Mouse (Mus musculus): ENCODE results near the gene Zdhhc17. TPM values are rescaled to one million over a fixed set of nuclear protein-coding genes. Genes with fewer than 3 reads are reported as not detected.

The Zdhhc17 gene
- polyA plus RNA-seq, 1 experiment from 2014 or later, result 25.0 TPM

GRCm38 (mm10) chr10:110994761-110995160 lies 15.2 kb downstream of the Zdhhc17 start:
- Histone ChIP-seq H3K36me3 (ENCODE audit: control insufficient read depth, insufficient read depth, low read length) (no peaks in the 10 kb centered on the region), H3K4me3 (ENCODE audit: low read depth, low read length) (no peak overlapping the region), H3K27ac (ENCODE audit: low read depth) (no peak overlapping the region), H3K4me2 (ENCODE audit: low read length) (no peak overlapping the region), H3K9me3 (ENCODE audit: control insufficient read depth, low read length) (no peaks in the 10 kb centered on the region), H3K4me1 (replicated peaks; ENCODE audit: control insufficient read depth, insufficient read depth, low read length) (peaks cover 15% of the 10 kb centered on the region), H3K27me3 (replicated peaks; ENCODE audit: control insufficient read depth, insufficient read depth, low read length) (no peaks in the 10 kb centered on the region), H3K9ac (ENCODE audit: low read length) (no peak overlapping the region)
- DNase-seq (ENCODE audit: low spot score), result no peak
- ATAC-seq (replicated peaks; ENCODE audit: low FRiP score, low TSS enrichment, low read depth), result no peak
- WGBS, result 50% methylated on average over 5 of the region's 5 CpGs

GRCm38 (mm10) chr10:110993249-110993648 lies 16.7 kb downstream of the Zdhhc17 start:
- Histone ChIP-seq H3K27ac (ENCODE audit: low read depth) (no peak overlapping the region), H3K27me3 (replicated peaks; ENCODE audit: control insufficient read depth, insufficient read depth, low read length) (no peaks in the 10 kb centered on the region), H3K4me1 (replicated peaks; ENCODE audit: control insufficient read depth, insufficient read depth, low read length) (peaks cover 15% of the 10 kb centered on the region), H3K36me3 (ENCODE audit: control insufficient read depth, insufficient read depth, low read length) (no peaks in the 10 kb centered on the region), H3K9ac (ENCODE audit: low read length) (no peak overlapping the region), H3K4me3 (ENCODE audit: low read depth, low read length) (no peak overlapping the region), H3K9me3 (ENCODE audit: control insufficient read depth, low read length) (no peaks in the 10 kb centered on the region), H3K4me2 (ENCODE audit: low read length) (no peak overlapping the region)
- ATAC-seq (replicated peaks; ENCODE audit: low FRiP score, low TSS enrichment, low read depth) (no peak), DNase-seq (ENCODE audit: low spot score) (peak; percentile 29)
- WGBS, result 60% methylated on average over 5 of the region's 5 CpGs

- peak; percentile 60; the same call in 1 of the 2 replicates for ATAC-seq (replicated peaks; ENCODE audit: low FRiP score, low TSS enrichment, low read depth)
- H3K36me3 ChIP-seq (ENCODE audit: control insufficient read depth, insufficient read depth, low read length), result no peaks in the 10 kb centered on the region
- no peak overlapping the region for H3K4me3 ChIP-seq (ENCODE audit: low read depth, low read length)
- no peaks in the 10 kb centered on the region for H3K27me3 ChIP-seq (replicated peaks; ENCODE audit: control insufficient read depth, insufficient read depth, low read length)
- H3K4me1 ChIP-seq (replicated peaks; ENCODE audit: control insufficient read depth, insufficient read depth, low read length), result peaks cover 15% of the 10 kb centered on the region
- H3K9me3 ChIP-seq (ENCODE audit: control insufficient read depth, low read length), result no peaks in the 10 kb centered on the region
- H3K27ac ChIP-seq (ENCODE audit: low read depth), result no peak overlapping the region
- no peak overlapping the region for H3K4me2 ChIP-seq (ENCODE audit: low read length)
- no peak overlapping the region for H3K9ac ChIP-seq (ENCODE audit: low read length)
- WGBS, result 44% methylated on average over 9 of the region's 9 CpGs
- no peak for DNase-seq (ENCODE audit: low spot score)
Observed at GRCm38 (mm10) chr10:110992047-110992431, 17.9 kb downstream of the Zdhhc17 start.

DNA sequence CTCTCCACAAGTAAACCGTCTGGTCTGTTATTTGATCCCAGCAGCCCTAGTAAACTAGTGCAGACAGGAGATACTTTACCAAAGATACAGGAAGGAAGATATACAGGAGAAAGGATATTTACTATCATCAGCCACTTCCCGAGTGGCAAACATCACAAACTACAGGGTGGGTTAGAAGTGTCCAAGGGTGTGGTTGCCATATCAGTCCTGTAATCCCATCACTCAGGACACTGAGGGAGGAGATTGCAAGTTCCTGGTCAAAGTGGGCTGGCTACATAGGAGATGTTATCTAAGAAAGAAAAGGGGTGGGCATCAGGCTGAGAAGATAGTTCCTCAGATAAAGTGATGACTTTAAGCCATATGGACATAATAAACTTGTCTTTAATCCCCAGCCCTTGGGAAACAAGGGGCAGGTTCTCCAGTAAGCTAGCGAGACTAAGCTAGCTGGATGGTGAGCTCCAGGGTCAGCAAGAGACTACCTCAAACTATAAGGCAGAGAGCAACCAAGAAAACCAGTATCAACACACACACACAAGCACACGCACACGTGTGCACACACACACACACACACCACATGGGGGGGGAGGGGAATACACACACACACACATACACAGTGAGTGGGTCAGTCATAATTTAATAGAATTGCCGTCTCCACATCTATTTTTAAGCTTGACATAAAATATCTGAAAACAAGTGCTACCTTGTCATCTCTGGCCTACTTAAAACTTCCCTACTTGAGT lies 18.5 kb downstream of the Zdhhc17 start:
- whole genome bisulfite sequencing, result 68% methylated on average over 6 of the region's 6 CpGs
- H3K4me1 ChIP-seq (replicated peaks; ENCODE audit: control insufficient read depth, insufficient read depth, low read length), result peaks cover 15% of the 10 kb centered on the region
- H3K9ac ChIP-seq (ENCODE audit: low read length), result no peak overlapping the region
- no peaks in the 10 kb centered on the region for H3K27me3 ChIP-seq (replicated peaks; ENCODE audit: control insufficient read depth, insufficient read depth, low read length)
- no peaks in the 10 kb centered on the region for H3K36me3 ChIP-seq (ENCODE audit: control insufficient read depth, insufficient read depth, low read length)
- no peak overlapping the region for H3K4me3 ChIP-seq (ENCODE audit: low read depth, low read length)
- H3K9me3 ChIP-seq (ENCODE audit: control insufficient read depth, low read length), result no peaks in the 10 kb centered on the region
- DNase-seq (ENCODE audit: low spot score), result no peak
- ATAC-seq (replicated peaks; ENCODE audit: low FRiP score, low TSS enrichment, low read depth), result no peak
- H3K27ac ChIP-seq (ENCODE audit: low read depth), result no peak overlapping the region
- no peak overlapping the region for H3K4me2 ChIP-seq (ENCODE audit: low read length)

DNA sequence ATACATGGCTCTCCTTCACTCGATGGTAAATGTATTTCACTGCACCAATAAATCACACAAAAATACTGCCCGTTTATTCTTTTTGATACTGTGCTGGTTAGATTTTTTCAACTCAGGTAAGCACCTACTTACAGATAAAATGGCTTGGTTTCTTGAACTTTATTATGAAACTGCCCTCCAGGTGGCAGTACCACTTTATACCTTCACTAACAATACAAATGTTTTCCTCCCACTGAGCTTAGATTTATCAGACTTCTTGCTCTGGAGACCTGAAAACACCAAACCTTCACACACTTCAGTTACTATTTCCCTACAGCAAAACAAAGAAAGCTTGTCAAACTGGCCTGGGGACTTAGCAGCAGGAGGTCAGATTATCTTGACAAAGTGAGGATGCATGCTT lies 20.2 kb downstream of the Zdhhc17 start:
- H3K4me1 ChIP-seq (replicated peaks; ENCODE audit: control insufficient read depth, insufficient read depth, low read length), result peaks cover 12% of the 10 kb centered on the region
- DNase-seq (ENCODE audit: low spot score) (no peak), ATAC-seq (replicated peaks; ENCODE audit: low FRiP score, low TSS enrichment, low read depth) (no peak)
- no peaks in the 10 kb centered on the region for H3K9me3 ChIP-seq (ENCODE audit: control insufficient read depth, low read length)
- WGBS, result 58% methylated on average over 2 of the region's 2 CpGs
- H3K4me3 ChIP-seq (ENCODE audit: low read depth, low read length), result no peak overlapping the region
- H3K9ac ChIP-seq (ENCODE audit: low read length), result no peak overlapping the region
- no peak overlapping the region for H3K4me2 ChIP-seq (ENCODE audit: low read length)
- H3K27ac ChIP-seq (ENCODE audit: low read depth), result no peak overlapping the region
- H3K36me3 ChIP-seq (ENCODE audit: control insufficient read depth, insufficient read depth, low read length), result no peaks in the 10 kb centered on the region
- H3K27me3 ChIP-seq (replicated peaks; ENCODE audit: control insufficient read depth, insufficient read depth, low read length), result no peaks in the 10 kb centered on the region

- ATAC-seq (replicated peaks; ENCODE audit: low FRiP score, low TSS enrichment, low read depth), result no peak
Observed at GRCm38 (mm10) chr10:110986682-110987081, 23.3 kb downstream of the Zdhhc17 start.

DNA sequence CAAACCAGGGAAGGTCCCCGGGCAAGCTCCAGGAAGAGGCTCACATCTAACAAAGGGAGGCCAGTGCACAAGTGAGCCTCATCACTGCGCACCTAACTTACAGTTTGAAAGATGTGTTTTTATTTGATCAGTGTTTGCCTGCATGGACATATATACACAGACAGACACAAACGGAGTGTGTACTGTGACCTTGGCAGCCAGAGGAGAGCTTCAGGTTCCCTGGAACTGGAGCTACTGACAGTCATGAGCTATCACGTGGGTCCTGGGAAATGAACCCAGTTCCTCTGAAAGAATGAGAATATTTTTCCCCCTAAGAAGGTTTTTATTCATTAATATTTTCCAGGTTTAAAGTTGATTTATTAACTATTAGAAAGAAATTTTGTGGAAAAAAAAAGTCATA lies 27.2 kb downstream of the Zdhhc17 start:
- H3K4me2 ChIP-seq (ENCODE audit: low read length), result no peak overlapping the region
- H3K4me1 ChIP-seq (replicated peaks; ENCODE audit: control insufficient read depth, insufficient read depth, low read length), result no peaks in the 10 kb centered on the region
- DNase-seq (ENCODE audit: low spot score) (no peak), ATAC-seq (replicated peaks; ENCODE audit: low FRiP score, low TSS enrichment, low read depth) (no peak)
- H3K27me3 ChIP-seq (replicated peaks; ENCODE audit: control insufficient read depth, insufficient read depth, low read length), result no peaks in the 10 kb centered on the region
- H3K27ac ChIP-seq (ENCODE audit: low read depth), result no peak overlapping the region
- no peaks in the 10 kb centered on the region for H3K9me3 ChIP-seq (ENCODE audit: control insufficient read depth, low read length)
- peaks cover 32% of the 10 kb centered on the region for H3K36me3 ChIP-seq (ENCODE audit: control insufficient read depth, insufficient read depth, low read length)
- H3K4me3 ChIP-seq (ENCODE audit: low read depth, low read length), result no peak overlapping the region
- 73% methylated on average over 4 of the region's 4 CpGs for WGBS
- no peak overlapping the region for H3K9ac ChIP-seq (ENCODE audit: low read length)

More at GRCm38 (mm10) chr10:110986682-110987081, 23.3 kb downstream of the Zdhhc17 start:
- H3K27ac ChIP-seq (ENCODE audit: low read depth), result no peak overlapping the region
- no peaks in the 10 kb centered on the region for H3K27me3 ChIP-seq (replicated peaks; ENCODE audit: control insufficient read depth, insufficient read depth, low read length)
- no peak overlapping the region for H3K4me3 ChIP-seq (ENCODE audit: low read depth, low read length)
- no peak overlapping the region for H3K4me2 ChIP-seq (ENCODE audit: low read length)
- no peak overlapping the region for H3K9ac ChIP-seq (ENCODE audit: low read length)
- H3K4me1 ChIP-seq (replicated peaks; ENCODE audit: control insufficient read depth, insufficient read depth, low read length), result peaks cover 3% of the 10 kb centered on the region; the same call in 1 of the 2 replicates
- no peaks in the 10 kb centered on the region for H3K9me3 ChIP-seq (ENCODE audit: control insufficient read depth, low read length)
- peaks cover 3% of the 10 kb centered on the region for H3K36me3 ChIP-seq (ENCODE audit: control insufficient read depth, insufficient read depth, low read length)
- WGBS, result 92% methylated on average over 17 of the region's 17 CpGs
- DNase-seq (ENCODE audit: low spot score), result no peak

GRCm38 (mm10) chr10:110980441-110980840 lies 29.5 kb downstream of the Zdhhc17 start:
- H3K9ac ChIP-seq (ENCODE audit: low read length), result no peak overlapping the region
- no peaks in the 10 kb centered on the region for H3K4me1 ChIP-seq (replicated peaks; ENCODE audit: control insufficient read depth, insufficient read depth, low read length)
- H3K36me3 ChIP-seq (ENCODE audit: control insufficient read depth, insufficient read depth, low read length), result peaks cover 36% of the 10 kb centered on the region
- no peak overlapping the region for H3K27ac ChIP-seq (ENCODE audit: low read depth)
- H3K9me3 ChIP-seq (ENCODE audit: control insufficient read depth, low read length), result no peaks in the 10 kb centered on the region
- H3K4me3 ChIP-seq (ENCODE audit: low read depth, low read length), result no peak overlapping the region
- 89% methylated on average over 6 of the region's 6 CpGs for WGBS
- H3K27me3 ChIP-seq (replicated peaks; ENCODE audit: control insufficient read depth, insufficient read depth, low read length), result no peaks in the 10 kb centered on the region
- H3K4me2 ChIP-seq (ENCODE audit: low read length), result no peak overlapping the region
- ATAC-seq (replicated peaks; ENCODE audit: low FRiP score, low TSS enrichment, low read depth) (no peak), DNase-seq (ENCODE audit: low spot score) (no peak)

GRCm38 (mm10) chr10:110979431-110979830 lies 30.5 kb downstream of the Zdhhc17 start:
- 92% methylated on average over 2 of the region's 2 CpGs for WGBS
- H3K36me3 ChIP-seq (ENCODE audit: control insufficient read depth, insufficient read depth, low read length), result peaks cover 42% of the 10 kb centered on the region
- ATAC-seq (replicated peaks; ENCODE audit: low FRiP score, low TSS enrichment, low read depth) (no peak), DNase-seq (ENCODE audit: low spot score) (no peak)
- no peak overlapping the region for H3K4me2 ChIP-seq (ENCODE audit: low read length)
- H3K9me3 ChIP-seq (ENCODE audit: control insufficient read depth, low read length), result no peaks in the 10 kb centered on the region
- H3K4me1 ChIP-seq (replicated peaks; ENCODE audit: control insufficient read depth, insufficient read depth, low read length), result no peaks in the 10 kb centered on the region
- no peak overlapping the region for H3K9ac ChIP-seq (ENCODE audit: low read length)
- H3K27ac ChIP-seq (ENCODE audit: low read depth), result no peak overlapping the region
- no peak overlapping the region for H3K4me3 ChIP-seq (ENCODE audit: low read depth, low read length)
- H3K27me3 ChIP-seq (replicated peaks; ENCODE audit: control insufficient read depth, insufficient read depth, low read length), result no peaks in the 10 kb centered on the region
